8 mouse cellular contexts compared by ENCODE assay signal in genomic region chr17:34031465-34032173, GRCm38 (mm10). TPM values are rescaled to one million over a fixed set of nuclear protein-coding genes. Genes with fewer than 3 reads are reported as not detected.
DNase-seq lines count a peak whose midpoint lies in the region; ATAC-seq lines count a peak whose summit lies in the region.

Slc39a7 (minus strand) TSS chr17:34031682.
Rxrb (plus strand) TSS chr17:34031812.

- ATAC-seq in heart, embryonic 13.5 days (ENCODE audit: extremely low read depth, insufficient number of reproducible peaks, low FRiP score, low TSS enrichment), result peak; percentile 72
- peak; percentile 70 for ATAC-seq in liver, embryonic 12.5 days
- peak; percentile 76 for ATAC-seq in stomach, embryonic 15.5 days (ENCODE audit: insufficient read depth, low FRiP score, low read depth)

- peaks cover 54% of the 10 kb centered on the region for H3K36me3 ChIP-seq in heart, embryonic 13.5 days
- H3K36me3 ChIP-seq in liver, embryonic 12.5 days, result peaks cover 59% of the 10 kb centered on the region
- peaks cover 29% of the 10 kb centered on the region for H3K36me3 ChIP-seq in stomach, embryonic 15.5 days

- WGBS in heart, embryonic 13.5 days, result under 1% methylated on average over 78 of the region's 88 CpGs
- under 1% methylated on average over 81 of the region's 88 CpGs for WGBS in liver, embryonic 12.5 days (ENCODE audit: insufficient replicate concordance)
- under 1% methylated on average over 85 of the region's 88 CpGs for WGBS in stomach, embryonic 15.5 days

- DNase-seq in CD4-positive, CD25-positive, alpha-beta regulatory T cell, adult 2 months (ENCODE audit: low read depth, low spot score), result peak; percentile 100
- DNase-seq in fat pad, adult 2 months (ENCODE audit: extremely low read depth, low read depth, low spot score), result peak; percentile 36
- peak; percentile 99 for DNase-seq in kidney, postnatal 10 days
- DNase-seq in natural killer cell, adult 2 months (ENCODE audit: low spot score in 2 of 2), result peak; percentile 98 to 99

- H3K9ac ChIP-seq in heart, embryonic 13.5 days, result peak within 1 kb of the TSS; percentile 92
- H3K9ac ChIP-seq in liver, embryonic 12.5 days, result peak within 1 kb of the TSS; percentile 97
- H3K9ac ChIP-seq in stomach, embryonic 15.5 days, result peak within 1 kb of the TSS; percentile 94

- peak within 1 kb of the TSS; percentile 85 for H3K27ac ChIP-seq in brown adipose tissue, adult 24 weeks (replicated peaks; ENCODE audit: low read depth, low read length)
- peak within 1 kb of the TSS; percentile 98 for H3K27ac ChIP-seq in heart, embryonic 13.5 days (replicated peaks)
- peak within 1 kb of the TSS; percentile 92 for H3K27ac ChIP-seq in liver, embryonic 12.5 days
- H3K27ac ChIP-seq in stomach, embryonic 15.5 days, result peak within 1 kb of the TSS; percentile 98

- peaks cover 20% of the 10 kb centered on the region; the same call in 1 of the 2 replicates for H3K4me1 ChIP-seq in brown adipose tissue, adult 24 weeks (ENCODE audit: control insufficient read depth, insufficient read depth, insufficient read length, low read length)
- peaks cover 55% of the 10 kb centered on the region for H3K4me1 ChIP-seq in heart, embryonic 13.5 days
- peaks cover 63% of the 10 kb centered on the region for H3K4me1 ChIP-seq in liver, embryonic 12.5 days
- peaks cover 46% of the 10 kb centered on the region for H3K4me1 ChIP-seq in stomach, embryonic 15.5 days

- peak within 1 kb of the TSS; percentile 94 for H3K4me2 ChIP-seq in heart, embryonic 13.5 days
- H3K4me2 ChIP-seq in liver, embryonic 12.5 days, result peak within 1 kb of the TSS; percentile 88
- peak within 1 kb of the TSS; percentile 92 for H3K4me2 ChIP-seq in stomach, embryonic 15.5 days

- H3K27me3 ChIP-seq in heart, embryonic 13.5 days (replicated peaks), result no peaks in the 10 kb centered on the region
- H3K27me3 ChIP-seq in liver, embryonic 12.5 days (replicated peaks), result no peaks in the 10 kb centered on the region
- H3K27me3 ChIP-seq in stomach, embryonic 15.5 days (replicated peaks), result no peaks in the 10 kb centered on the region

- peak within 1 kb of the TSS; percentile 88 for H3K4me3 ChIP-seq in brown adipose tissue, adult 24 weeks (ENCODE audit: insufficient read depth, low read depth, low read length)
- peak within 1 kb of the TSS; percentile 77 for H3K4me3 ChIP-seq in heart, embryonic 13.5 days
- H3K4me3 ChIP-seq in liver, embryonic 12.5 days, result peak within 1 kb of the TSS; percentile 90
- H3K4me3 ChIP-seq in stomach, embryonic 15.5 days (replicated peaks), result peak within 1 kb of the TSS; percentile 79

- no peaks in the 10 kb centered on the region for H3K9me3 ChIP-seq in heart, embryonic 13.5 days
- no peaks in the 10 kb centered on the region for H3K9me3 ChIP-seq in liver, embryonic 12.5 days (replicated peaks)
- no peaks in the 10 kb centered on the region for H3K9me3 ChIP-seq in stomach, embryonic 15.5 days

RNA-seq across cellular contexts. Expression of gene Slc39a7, which starts in this region (rescaled TPM):
- polyA plus RNA-seq in brown adipose tissue, adult 24 weeks (2012; ENCODE audit: insufficient read depth, insufficient read length, missing spikeins), result 40.0 and 44.7 TPM in 2 replicates
- polyA plus RNA-seq in heart, embryonic 13.5 days (2015; fragmentation: Nextera tagmentation; extraction: Ambion mirVana), result 128 and 130 TPM in 2 replicates
- 91.7 and 96.0 TPM in 2 replicates for polyA plus RNA-seq in liver, embryonic 12.5 days (2016; fragmentation: Nextera tagmentation; extraction: Ambion mirVana)
- 169 and 199 TPM in 2 replicates for polyA plus RNA-seq in stomach, embryonic 15.5 days (2015; fragmentation: Nextera tagmentation; extraction: Ambion mirVana)

RNA-seq across cellular contexts. Expression of gene Rxrb, which starts in this region (rescaled TPM):
- polyA plus RNA-seq in brown adipose tissue, adult 24 weeks (2012; ENCODE audit: insufficient read depth, insufficient read length, missing spikeins), result 23.6 and 38.7 TPM in 2 replicates
- polyA plus RNA-seq in heart, embryonic 13.5 days (2015; fragmentation: Nextera tagmentation; extraction: Ambion mirVana), result 28.5 and 32.4 TPM in 2 replicates
- 29.2 and 31.3 TPM in 2 replicates for polyA plus RNA-seq in liver, embryonic 12.5 days (2016; fragmentation: Nextera tagmentation; extraction: Ambion mirVana)
- 43.6 and 45.0 TPM in 2 replicates for polyA plus RNA-seq in stomach, embryonic 15.5 days (2015; fragmentation: Nextera tagmentation; extraction: Ambion mirVana)

Comparison
In these comparisons a context has a peak if more than half of its experiments do, and no peak if none do; other contexts are left out.
1. Peak in every context shown above with its lines: DNase-seq, ATAC-seq, H3K4me3 ChIP-seq and H3K27ac ChIP-seq.
2. DNase-seq: peak in every context shown above with its lines; median percentile 100 in CD4-positive, CD25-positive, alpha-beta regulatory T cell, adult 2 months; 99 in kidney, postnatal 10 days; 98 in natural killer cell, adult 2 months; 36 in fat pad, adult 2 months.